Mouse (Mus musculus): ENCODE data around the gene Tmem69. TPM values are rescaled to one million over a fixed set of nuclear protein-coding genes. Genes with fewer than 3 reads are reported as not detected.

Gene Tmem69
- total RNA-seq, 2 experiments from 2014 or later = 12.3 to 13.0 TPM

Other genes starting within 250 kb of the Tmem69 start
- 10 to 100 TPM; 94.1 to 97.6 TPM for gene Mast2, start 91.8 kb downstream of the Tmem69 start, total RNA-seq (2021)
- 10 to 100 TPM; 17.1 to 19.4 TPM for gene Ipp, start 48.4 kb downstream of the Tmem69 start, total RNA-seq (2021)
- gene Gpbp1l1, start 1.7 kb upstream of the Tmem69 start, total RNA-seq (2021) = 10 to 100 TPM; 45.2 to 49.3 TPM
- 1 to 10 TPM; 4.6 to 4.8 TPM for gene Ccdc17, start 40.7 kb upstream of the Tmem69 start, total RNA-seq (2021)
- gene Nasp, start 72.0 kb upstream of the Tmem69 start, total RNA-seq (2021) = 10 to 100 TPM; 24.5 to 25.4 TPM
- 100 to 1,000 TPM; 395 to 397 TPM for gene Akr1a1, start 95.7 kb upstream of the Tmem69 start, total RNA-seq (2021)
- gene Prdx1, start 129.6 kb upstream of the Tmem69 start, total RNA-seq (2021) = 100 to 1,000 TPM; 153 to 155 TPM
- gene Mmachc, start 152.5 kb upstream of the Tmem69 start, total RNA-seq (2021) = 10 to 100 TPM; 17.0 TPM
- 1 to 10 TPM; 4.6 to 7.8 TPM for gene Ccdc163, start 152.6 kb upstream of the Tmem69 start, total RNA-seq (2021)
- gene Tesk2, start 165.0 kb upstream of the Tmem69 start, total RNA-seq (2021) = 1 to 10 TPM; 3.7 TPM